Mouse (Mus musculus): Measurements from ENCODE around the gene Rps19bp1.

GRCm38 (mm10) chr15:80221031-80221430 lies 43.1 kb downstream of the Rps19bp1 start:
- no peak for TF ChIP-seq POLR2A (IDR thresholded peaks at IDR 0.05; ENCODE audit: control insufficient read depth in 1 of 2, insufficient read depth in 1 of 2, low read depth in 1 of 2, low read length in 2 of 2, poor library complexity in 1 of 2)
- TF ChIP-seq CTCF (IDR thresholded peaks at IDR 0.05 in 2 of 3, conservative IDR thresholded peaks at IDR 0.05 in 1 of 3; ENCODE audit: control insufficient read depth in 1 of 3, insufficient read depth in 1 of 3, low read depth in 2 of 3, low read length in 3 of 3, poor library complexity in 1 of 3, severe bottlenecking in 1 of 3): peak in 1 of 3 experiments; percentile 14; a peak in 1 of 6 replicates
- no peak for TF ChIP-seq ZKSCAN1 (IDR thresholded peaks at IDR 0.05; ENCODE audit: low read depth, low read length)
- TF ChIP-seq ELF1 (IDR thresholded peaks at IDR 0.05; ENCODE audit: low read depth, low read length): no peak
- TF ChIP-seq USF2 (IDR thresholded peaks at IDR 0.05; ENCODE audit: borderline replicate concordance in 1 of 2, insufficient read depth in 1 of 2, low read depth in 1 of 2, low read length in 2 of 2): no peak
- TF ChIP-seq MAZ (IDR thresholded peaks at IDR 0.05; ENCODE audit: low read depth, low read length): no peak
- no peak for TF ChIP-seq MYB (IDR thresholded peaks at IDR 0.05; ENCODE audit: low read depth, low read length)
- TF ChIP-seq ZC3H11A (IDR thresholded peaks at IDR 0.05; ENCODE audit: low read depth, low read length): no peak
- no peak for TF ChIP-seq NRF1 (IDR thresholded peaks at IDR 0.05; ENCODE audit: insufficient read depth, low read depth, low read length, poor library complexity, severe bottlenecking)
- no peak for TF ChIP-seq POLR2AphosphoS5 (IDR thresholded peaks at IDR 0.05; ENCODE audit: borderline replicate concordance, low read depth, low read length)
- TF ChIP-seq MYC (IDR thresholded peaks at IDR 0.05; ENCODE audit: low read depth, low read length): no peak
